Mouse (Mus musculus): ENCODE measurements around the gene Tent4b.

GRCm38 (mm10) chr8:88272231-88273050, 73.4 kb downstream of the Tent4b start, which contains the start of gene Adcy7:
- TF ChIP-seq CTCF (IDR thresholded peaks at IDR 0.05; ENCODE audit: extremely low read depth, insufficient read length, insufficient replicate concordance, low read depth, low read length) (no peak; the same call in 1 of the 2 replicates), POLR2A (IDR thresholded peaks at IDR 0.05; ENCODE audit: low read depth, low read length) (no peak)

Data from small intestine, adult 2 months (tissue).